Comparison of ENCODE assay signal across 16 mouse cellular contexts in the genomic region with DNA sequence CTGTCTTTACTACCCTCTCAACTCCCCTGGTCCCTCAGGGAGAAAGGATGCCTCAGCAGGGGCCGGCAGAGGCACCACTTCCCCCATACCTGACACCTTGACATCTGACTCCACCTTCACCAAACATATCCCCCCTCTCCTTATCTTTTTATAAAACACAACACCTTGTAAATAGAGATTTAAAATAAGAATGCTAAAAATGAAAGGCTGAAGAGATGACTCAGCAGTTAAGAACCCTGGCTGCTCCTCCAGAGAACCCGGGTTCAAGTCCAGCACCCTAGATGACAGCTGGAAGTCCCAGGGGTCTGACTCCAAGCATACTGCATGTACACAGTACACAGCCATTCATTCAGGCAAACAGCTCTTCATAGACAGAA. TPM values are rescaled to one million over a fixed set of nuclear protein-coding genes. Genes with fewer than 3 reads are reported as not detected.
DNase-seq lines count a peak whose midpoint lies in the region; ATAC-seq and TF ChIP-seq lines count a peak whose summit lies in the region.
"Had no signal": no experiment of that assay in that cellular context is flagged by ENCODE, and none has a peak within 500 bp of the region (broad histone marks: within the 10 kb centered on the region; RNA-seq: fewer than 3 reads in every experiment).

No protein-coding gene starts in this region.

- no peak overlapping the region for H3K4me3 ChIP-seq in heart, embryonic 14.5 days (ENCODE audit: control insufficient read depth in 1 of 2, insufficient read depth in 1 of 2, low read depth in 1 of 2, low read length in 2 of 2)
- no peak overlapping the region for H3K4me3 ChIP-seq in midbrain, embryonic 12.5 days
- H3K4me3 ChIP-seq in midbrain, embryonic 16.5 days (ENCODE audit: low read depth, low read length), result no peak overlapping the region
- no peak overlapping the region for H3K4me3 ChIP-seq in intestine, postnatal 0 days (ENCODE audit: low read depth, low read length)
- H3K4me3 ChIP-seq in stomach, embryonic 16.5 days (replicated peaks; ENCODE audit: low read length), result no peak overlapping the region
- H3K4me3 ChIP-seq in cerebellum, adult 2 months (replicated peaks; ENCODE audit: insufficient read depth, low read depth, low read length), result no peak overlapping the region
- H3K4me3 ChIP-seq in hindbrain, postnatal 0 days (ENCODE audit: low read length), result no peak overlapping the region

- no peak for TF ChIP-seq CTCF in intestine, postnatal 0 days (IDR thresholded peaks at IDR 0.05; ENCODE audit: low read depth)
- TF ChIP-seq CTCF in cerebellum, adult 2 months (IDR thresholded peaks at IDR 0.05; ENCODE audit: borderline replicate concordance, insufficient read depth, low read depth, low read length), result no peak
- TF ChIP-seq CTCF in hindbrain, postnatal 0 days (IDR thresholded peaks at IDR 0.05; ENCODE audit: low read depth), result no peak

- intact Hi-C loops in heart, postnatal 25 days (cut with DNase I), result no loop called here

- H3K27me3 ChIP-seq in heart, embryonic 14.5 days (ENCODE audit: control insufficient read depth, insufficient read depth, low read length), result no peaks in the 10 kb centered on the region
- peaks cover 20% of the 10 kb centered on the region for H3K27me3 ChIP-seq in midbrain, embryonic 12.5 days
- H3K27me3 ChIP-seq in midbrain, embryonic 16.5 days (ENCODE audit: control insufficient read depth, insufficient read depth, low read depth, low read length), result no peaks in the 10 kb centered on the region
- no peaks in the 10 kb centered on the region for H3K27me3 ChIP-seq in intestine, postnatal 0 days (replicated peaks; ENCODE audit: control insufficient read depth, insufficient read depth, low read length)
- H3K27me3 ChIP-seq in stomach, embryonic 16.5 days (ENCODE audit: control insufficient read depth, insufficient read depth, low read length), result no peaks in the 10 kb centered on the region
- no peaks in the 10 kb centered on the region for H3K27me3 ChIP-seq in cerebellum, adult 2 months (ENCODE audit: control insufficient read depth, insufficient read depth, low read length)
- H3K27me3 ChIP-seq in hindbrain, postnatal 0 days (ENCODE audit: insufficient read depth, low read length), result no peaks in the 10 kb centered on the region

- 48% methylated on average over 2 of the region's 2 CpGs for WGBS in heart, embryonic 14.5 days
- WGBS in midbrain, embryonic 12.5 days, result 59% methylated on average over 2 of the region's 2 CpGs
- WGBS in midbrain, embryonic 16.5 days, result 51% methylated on average over 2 of the region's 2 CpGs
- WGBS in intestine, postnatal 0 days, result 58% methylated on average over 2 of the region's 2 CpGs
- WGBS in stomach, embryonic 16.5 days, result 28% methylated on average over 2 of the region's 2 CpGs
- WGBS in cerebellum, adult 2 months, result 54% methylated on average over 2 of the region's 2 CpGs
- 60% methylated on average over 2 of the region's 2 CpGs for WGBS in hindbrain, postnatal 0 days

- no peak overlapping the region; a peak in 1 of 4 replicates for H3K27ac ChIP-seq in heart, embryonic 14.5 days (replicated peaks in 1 of 2; ENCODE audit: control insufficient read depth in 1 of 2, insufficient read depth in 1 of 2, low read depth in 2 of 2, low read length in 2 of 2)
- H3K27ac ChIP-seq in midbrain, embryonic 12.5 days (replicated peaks), result no peak overlapping the region
- H3K27ac ChIP-seq in midbrain, embryonic 16.5 days (ENCODE audit: low read length), result no peak overlapping the region
- H3K27ac ChIP-seq in intestine, postnatal 0 days (ENCODE audit: low read depth, low read length), result no peak overlapping the region
- peak overlapping the region; percentile 84 for H3K27ac ChIP-seq in stomach, embryonic 16.5 days (ENCODE audit: low read length)
- no peak overlapping the region for H3K27ac ChIP-seq in cerebellum, adult 2 months (ENCODE audit: insufficient read depth, low read length)
- H3K27ac ChIP-seq in hindbrain, postnatal 0 days, result no peak overlapping the region
- H3K27ac ChIP-seq: kidney, postnatal 0 days had no signal

- peaks cover 21 to 44% of the 10 kb centered on the region in 2 experiments for H3K4me1 ChIP-seq in heart, embryonic 14.5 days (ENCODE audit: control insufficient read depth in 2 of 2, insufficient read depth in 2 of 2, low read length in 2 of 2)
- peaks cover 12% of the 10 kb centered on the region for H3K4me1 ChIP-seq in midbrain, embryonic 12.5 days
- peaks cover 12% of the 10 kb centered on the region for H3K4me1 ChIP-seq in midbrain, embryonic 16.5 days (ENCODE audit: control insufficient read depth, insufficient read depth, low read length)
- H3K4me1 ChIP-seq in intestine, postnatal 0 days (replicated peaks; ENCODE audit: control insufficient read depth, insufficient read depth, low read length), result no peaks in the 10 kb centered on the region
- peaks cover 18% of the 10 kb centered on the region for H3K4me1 ChIP-seq in stomach, embryonic 16.5 days (ENCODE audit: control insufficient read depth, insufficient read depth, low read length)
- H3K4me1 ChIP-seq in cerebellum, adult 2 months (ENCODE audit: control insufficient read depth, insufficient read depth, low read length), result peaks cover 3% of the 10 kb centered on the region; the same call in 1 of the 2 replicates
- no peaks in the 10 kb centered on the region; the same call in 1 of the 2 replicates for H3K4me1 ChIP-seq in hindbrain, postnatal 0 days (ENCODE audit: insufficient read depth, low read length)

- peak overlapping the region; percentile 3; the same call in 1 of the 2 replicates for H3K9ac ChIP-seq in heart, embryonic 14.5 days (ENCODE audit: low read length)
- H3K9ac ChIP-seq in midbrain, embryonic 12.5 days (replicated peaks), result 0 out of 2 replicates have a peak overlapping the region, but pooled peaks have one; percentile 20
- no peak overlapping the region for H3K9ac ChIP-seq in midbrain, embryonic 16.5 days (ENCODE audit: low read depth, low read length)
- no peak overlapping the region for H3K9ac ChIP-seq in intestine, postnatal 0 days (ENCODE audit: low read depth, low read length)
- peak overlapping the region; percentile 46 for H3K9ac ChIP-seq in stomach, embryonic 16.5 days (ENCODE audit: low read length)
- no peak overlapping the region for H3K9ac ChIP-seq in hindbrain, postnatal 0 days (replicated peaks; ENCODE audit: low read length)

- H3K4me2 ChIP-seq in heart, embryonic 14.5 days (ENCODE audit: low read length), result no peak overlapping the region
- H3K4me2 ChIP-seq in midbrain, embryonic 12.5 days (replicated peaks), result no peak overlapping the region
- no peak overlapping the region for H3K4me2 ChIP-seq in midbrain, embryonic 16.5 days (ENCODE audit: low read length)
- 0 out of 2 replicates have a peak overlapping the region, but pooled peaks have one; percentile 27 for H3K4me2 ChIP-seq in intestine, postnatal 0 days (replicated peaks; ENCODE audit: low read depth)
- peak overlapping the region; percentile 19; the same call in 1 of the 2 replicates for H3K4me2 ChIP-seq in stomach, embryonic 16.5 days (ENCODE audit: low read depth, low read length)
- H3K4me2 ChIP-seq in hindbrain, postnatal 0 days (ENCODE audit: low read depth, low read length), result no peak overlapping the region

- no peak for TF ChIP-seq POLR2A in cerebellum, adult 2 months (IDR thresholded peaks at IDR 0.05; ENCODE audit: borderline replicate concordance, insufficient read depth, low read length)

- no peak for DNase-seq in heart, postnatal 25 days (ENCODE audit: low spot score)
- no peak for DNase-seq in cerebellum, adult 2 months
- no peak for DNase-seq in hindbrain, postnatal 0 days (ENCODE audit: low spot score)
- DNase-seq: cerebellum, postnatal 10 days; lung, adult 18-20 months had no signal

- ATAC-seq in heart, embryonic 14.5 days (ENCODE audit: insufficient number of reproducible peaks, insufficient read depth, low FRiP score, low read depth), result no peak
- ATAC-seq in midbrain, embryonic 12.5 days (ENCODE audit: low FRiP score, low read depth), result no peak
- ATAC-seq in midbrain, embryonic 16.5 days, result no peak
- ATAC-seq in intestine, postnatal 0 days, result no peak
- no peak for ATAC-seq in stomach, embryonic 16.5 days (ENCODE audit: insufficient read depth, low FRiP score)
- ATAC-seq in hindbrain, postnatal 0 days, result no peak
- ATAC-seq: activated CD4-positive, CD25-positive, alpha-beta regulatory T cell, adult 4 months had no signal

- H3K36me3 ChIP-seq in heart, embryonic 14.5 days (ENCODE audit: control insufficient read depth, insufficient read depth, low read length), result peaks cover 8% of the 10 kb centered on the region
- H3K36me3 ChIP-seq in midbrain, embryonic 12.5 days, result peaks cover 8% of the 10 kb centered on the region
- peaks cover 6% of the 10 kb centered on the region; the same call in 1 of the 2 replicates for H3K36me3 ChIP-seq in midbrain, embryonic 16.5 days (ENCODE audit: control insufficient read depth, insufficient read depth, low read length)
- no peaks in the 10 kb centered on the region; the same call in 1 of the 2 replicates for H3K36me3 ChIP-seq in intestine, postnatal 0 days (ENCODE audit: control insufficient read depth, insufficient read depth)
- H3K36me3 ChIP-seq in stomach, embryonic 16.5 days (ENCODE audit: control insufficient read depth, insufficient read depth, low read length), result no peaks in the 10 kb centered on the region
- peaks cover 4% of the 10 kb centered on the region; the same call in 1 of the 2 replicates for H3K36me3 ChIP-seq in hindbrain, postnatal 0 days (ENCODE audit: insufficient read depth, low read length)

- no peaks in the 10 kb centered on the region for H3K9me3 ChIP-seq in heart, embryonic 14.5 days (ENCODE audit: control insufficient read depth, low read length)
- no peaks in the 10 kb centered on the region for H3K9me3 ChIP-seq in midbrain, embryonic 12.5 days
- H3K9me3 ChIP-seq in midbrain, embryonic 16.5 days (replicated peaks; ENCODE audit: control insufficient read depth, low read length, poor library complexity, severe bottlenecking), result no peaks in the 10 kb centered on the region
- no peaks in the 10 kb centered on the region for H3K9me3 ChIP-seq in intestine, postnatal 0 days (ENCODE audit: control insufficient read depth)
- no peaks in the 10 kb centered on the region for H3K9me3 ChIP-seq in stomach, embryonic 16.5 days (replicated peaks; ENCODE audit: control insufficient read depth, low read length)
- no peaks in the 10 kb centered on the region for H3K9me3 ChIP-seq in hindbrain, postnatal 0 days (ENCODE audit: low read length)

RNA-seq across cellular contexts. Expression of gene Hsp90aa1, which starts 3.4 kb away (rescaled TPM):
- 635 and 675 TPM in 2 replicates for polyA plus RNA-seq in heart, embryonic 14.5 days (2014; fragmentation: Nextera tagmentation; extraction: Ambion mirVana)
- total RNA-seq in heart, postnatal 25 days (2021), result 100 to 1,000 TPM; 136 to 207 TPM
- polyA plus RNA-seq in midbrain, embryonic 12.5 days (2016; fragmentation: Nextera tagmentation; extraction: Ambion mirVana), result 1,236 and 1,324 TPM in 2 replicates
- 1,533 and 1,562 TPM in 2 replicates for polyA plus RNA-seq in midbrain, embryonic 16.5 days (2015; fragmentation: Nextera tagmentation; extraction: Ambion mirVana)
- polyA plus RNA-seq in intestine, postnatal 0 days (2015; fragmentation: Nextera tagmentation; extraction: Ambion mirVana), result 269 and 296 TPM in 2 replicates
- polyA plus RNA-seq in stomach, embryonic 16.5 days (2015; fragmentation: Nextera tagmentation; extraction: Ambion mirVana), result 654 and 733 TPM in 2 replicates
- polyA plus RNA-seq in cerebellum, adult 2 months (2012; rRNA removed), result 544 and 648 TPM in 2 replicates
- total RNA-seq in hindbrain, postnatal 0 days (2014; rRNA removed), result 577 and 701 TPM in 2 replicates
- polyA plus RNA-seq in hindbrain, postnatal 0 days (2015; fragmentation: Nextera tagmentation; extraction: Ambion mirVana), result 1,486 and 1,521 TPM in 2 replicates

RNA-seq across cellular contexts. Expression of gene 1700001K19Rik, which starts 16.7 kb away (rescaled TPM):
- not detected in 2 replicates for polyA plus RNA-seq in heart, embryonic 14.5 days (2014; fragmentation: Nextera tagmentation; extraction: Ambion mirVana)
- total RNA-seq in heart, postnatal 25 days (2021), result not detected
- not detected in 2 replicates for polyA plus RNA-seq in midbrain, embryonic 12.5 days (2016; fragmentation: Nextera tagmentation; extraction: Ambion mirVana)
- 0.45 TPM in 1 of 2 replicates, not detected in the other for polyA plus RNA-seq in midbrain, embryonic 16.5 days (2015; fragmentation: Nextera tagmentation; extraction: Ambion mirVana)
- not detected in 2 replicates for polyA plus RNA-seq in intestine, postnatal 0 days (2015; fragmentation: Nextera tagmentation; extraction: Ambion mirVana)
- 0.25 TPM in 1 of 2 replicates, not detected in the other for polyA plus RNA-seq in stomach, embryonic 16.5 days (2015; fragmentation: Nextera tagmentation; extraction: Ambion mirVana)
- polyA plus RNA-seq in cerebellum, adult 2 months (2012; rRNA removed), result not detected in 2 replicates
- total RNA-seq in hindbrain, postnatal 0 days (2014; rRNA removed), result not detected in 2 replicates
- 0.15 and 0.44 TPM in 2 replicates for polyA plus RNA-seq in hindbrain, postnatal 0 days (2015; fragmentation: Nextera tagmentation; extraction: Ambion mirVana)
- total RNA-seq: hematopoietic stem cell, adult 5-6 weeks; layer of hippocampus, postnatal 25 days had no signal
- polyA plus RNA-seq: brain, embryonic 14.5 days; embryonic facial prominence, embryonic 14.5 days; kidney, postnatal 0 days had no signal

RNA-seq across cellular contexts. Expression of gene Wdr20, which starts 38.6 kb away (rescaled TPM):
- 16.1 and 16.3 TPM in 2 replicates for polyA plus RNA-seq in heart, embryonic 14.5 days (2014; fragmentation: Nextera tagmentation; extraction: Ambion mirVana)
- total RNA-seq in heart, postnatal 25 days (2021), result 10 to 100 TPM; 27.9 to 28.6 TPM
- polyA plus RNA-seq in midbrain, embryonic 12.5 days (2016; fragmentation: Nextera tagmentation; extraction: Ambion mirVana), result 32.1 and 32.6 TPM in 2 replicates
- polyA plus RNA-seq in midbrain, embryonic 16.5 days (2015; fragmentation: Nextera tagmentation; extraction: Ambion mirVana), result 23.4 and 24.3 TPM in 2 replicates
- 12.3 and 14.7 TPM in 2 replicates for polyA plus RNA-seq in intestine, postnatal 0 days (2015; fragmentation: Nextera tagmentation; extraction: Ambion mirVana)
- 23.0 and 23.4 TPM in 2 replicates for polyA plus RNA-seq in stomach, embryonic 16.5 days (2015; fragmentation: Nextera tagmentation; extraction: Ambion mirVana)
- 32.7 and 34.9 TPM in 2 replicates for polyA plus RNA-seq in cerebellum, adult 2 months (2012; rRNA removed)
- total RNA-seq in hindbrain, postnatal 0 days (2014; rRNA removed), result 27.2 and 28.8 TPM in 2 replicates
- 17.1 and 17.7 TPM in 2 replicates for polyA plus RNA-seq in hindbrain, postnatal 0 days (2015; fragmentation: Nextera tagmentation; extraction: Ambion mirVana)

Comparison
In these comparisons a context has a peak if more than half of its experiments do, and no peak if none do; other contexts are left out.
1. H3K9ac ChIP-seq: peak in heart, embryonic 14.5 days (single experiment), midbrain, embryonic 12.5 days (single experiment) and stomach, embryonic 16.5 days (single experiment); none in midbrain, embryonic 16.5 days (single experiment), intestine, postnatal 0 days (single experiment) and hindbrain, postnatal 0 days (single experiment).
2. H3K4me2 ChIP-seq: peak in intestine, postnatal 0 days (single experiment) and stomach, embryonic 16.5 days (single experiment); none in heart, embryonic 14.5 days (single experiment), midbrain, embryonic 12.5 days (single experiment), midbrain, embryonic 16.5 days (single experiment) and hindbrain, postnatal 0 days (single experiment).